Mouse (Mus musculus) right cerebral cortex, adult 18-20 months (tissue): Measurements from ENCODE around the gene Gm20388.

Experiments
- DNase-seq: peaks from one replicate; pipeline ENCODE4 v3.0.0; 2022; ENCODE audit warnings: mixed read lengths

Gm20388 gene

GRCm38 (mm10) chr8:121698615-121699101, 1788.0 kb downstream of the Gm20388 start:
- no peak for DNase-seq

- no peak for DNase-seq
These were observed 1789.3 kb downstream of the Gm20388 start for GRCm38 (mm10) chr8:121699936-121700335.

- no peak for DNase-seq
These were observed 1794.5 kb downstream of the Gm20388 start for GRCm38 (mm10) chr8:121705174-121705573.

- no peak for DNase-seq
These were observed 1796.3 kb downstream of the Gm20388 start for GRCm38 (mm10) chr8:121706956-121707355.

- DNase-seq: no peak
These were observed 1797.8 kb downstream of the Gm20388 start for GRCm38 (mm10) chr8:121708406-121708805.

- no peak for DNase-seq
These were observed 1806.9 kb downstream of the Gm20388 start for GRCm38 (mm10) chr8:121717502-121717901.

GRCm38 (mm10) chr8:121717982-121718425, 1807.4 kb downstream of the Gm20388 start:
- peak; percentile 94 for DNase-seq

- no peak for DNase-seq
These were observed 1808.3 kb downstream of the Gm20388 start for GRCm38 (mm10) chr8:121718925-121719324.

GRCm38 (mm10) chr8:121721072-121721471, 1810.4 kb downstream of the Gm20388 start:
- DNase-seq: no peak

- no peak for DNase-seq
These were observed 1813.2 kb downstream of the Gm20388 start for GRCm38 (mm10) chr8:121723846-121724245.

GRCm38 (mm10) chr8:121727164-121727563, 1816.5 kb downstream of the Gm20388 start:
- DNase-seq: no peak

GRCm38 (mm10) chr8:121729323-121729722, 1818.7 kb downstream of the Gm20388 start, which contains the start of gene Jph3:
TSS of gene Jph3 (plus strand) at chr8:121729623.
- DNase-seq: no peak

- peak; percentile 38 for DNase-seq
These were observed 1819.1 kb downstream of the Gm20388 start for GRCm38 (mm10) chr8:121729754-121730153.

GRCm38 (mm10) chr8:121730170-121730569, 1819.5 kb downstream of the Gm20388 start:
- DNase-seq: peak; percentile 44

GRCm38 (mm10) chr8:121730646-121731045, 1820.0 kb downstream of the Gm20388 start:
- DNase-seq: peak; percentile 34

- DNase-seq: no peak
These were observed 1820.4 kb downstream of the Gm20388 start for GRCm38 (mm10) chr8:121731060-121731459.

- peak; percentile 78 for DNase-seq
These were observed 1821.1 kb downstream of the Gm20388 start for GRCm38 (mm10) chr8:121731471-121732333.

GRCm38 (mm10) chr8:121732334-121732665, 1821.7 kb downstream of the Gm20388 start:
- DNase-seq: no peak

- peak; percentile 89 for DNase-seq
These were observed 1823.6 kb downstream of the Gm20388 start for GRCm38 (mm10) chr8:121734262-121734661.

- DNase-seq: no peak
These were observed 1825.6 kb downstream of the Gm20388 start for GRCm38 (mm10) chr8:121736236-121736635.

GRCm38 (mm10) chr8:121740721-121741120, 1830.1 kb downstream of the Gm20388 start:
- peak; percentile 46 for DNase-seq

- DNase-seq: no peak
These were observed 1838.9 kb downstream of the Gm20388 start for GRCm38 (mm10) chr8:121749501-121749900.

GRCm38 (mm10) chr8:121750512-121750911, 1839.9 kb downstream of the Gm20388 start:
- DNase-seq: no peak

GRCm38 (mm10) chr8:121751407-121751806, 1840.8 kb downstream of the Gm20388 start:
- DNase-seq: no peak
